In the genomic region with DNA sequence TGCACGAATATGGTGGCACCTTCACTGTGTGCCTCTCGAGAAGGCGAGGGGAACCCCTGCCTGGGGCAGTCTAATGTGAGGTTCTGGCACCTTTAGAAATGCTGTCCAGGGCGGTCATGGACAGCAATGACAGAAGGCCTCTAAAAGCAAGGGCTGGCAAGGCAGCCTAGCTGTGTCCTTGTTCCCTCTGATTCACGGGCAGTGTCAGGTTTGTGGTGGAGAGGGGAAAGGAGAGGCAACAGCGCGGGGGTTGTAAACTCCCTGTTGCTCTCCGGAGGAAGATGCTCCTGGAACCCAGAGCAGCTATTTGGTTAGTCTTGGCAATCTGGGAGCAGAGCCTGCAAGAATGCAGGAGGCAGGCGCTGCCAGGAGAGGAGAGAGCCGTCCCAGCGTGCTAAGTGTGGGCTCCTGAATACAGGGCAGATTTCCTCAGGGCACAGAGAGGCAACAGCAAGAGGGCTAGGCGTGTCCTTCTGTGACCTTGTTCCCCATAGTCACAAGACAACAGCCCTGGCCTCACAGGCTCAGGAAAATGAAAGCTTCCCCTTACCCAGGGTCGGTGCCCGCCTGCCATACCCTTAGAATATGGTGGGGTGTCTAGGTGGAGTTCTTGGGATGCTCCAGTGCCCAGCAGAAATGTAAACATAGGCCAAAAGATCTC, we compare ENCODE assay signal across 14 mouse cellular contexts. TPM values are rescaled to one million over a fixed set of nuclear protein-coding genes. Genes with fewer than 3 reads are reported as not detected.
A peak's percentile ranks its signal among the peaks of the same experiment; 100 is the strongest.
DNase-seq lines count a peak whose midpoint lies in the region; ATAC-seq and TF ChIP-seq lines count a peak whose summit lies in the region.
"Had no signal": no experiment of that assay in that cellular context is flagged by ENCODE, and none has a peak within 500 bp of the region (broad histone marks: within the 10 kb centered on the region; RNA-seq: fewer than 3 reads in every experiment).

No protein-coding gene starts in this region.

- TF ChIP-seq POLR2A in bone marrow macrophage, adult 2 months (IDR thresholded peaks at IDR 0.05; ENCODE audit: borderline replicate concordance, low read depth, low read length): no peak

- DNase-seq in forebrain, embryonic 10.5 days (ENCODE audit: extremely low spot score, low spot score): no peak
- no peak for DNase-seq in forebrain, embryonic 11.5 days (ENCODE audit: low spot score)
- no peak for DNase-seq in liver, embryonic 11.5 days (ENCODE audit: low spot score)
- DNase-seq in midbrain, embryonic 11.5 days (ENCODE audit: low spot score, missing footprints): no peak
- DNase-seq: heart, adult 11 months; spleen, adult 18-20 months; thymus, postnatal 14 days had no signal

- H3K36me3 ChIP-seq in forebrain, embryonic 10.5 days (replicated peaks): no peaks in the 10 kb centered on the region
- no peaks in the 10 kb centered on the region for H3K36me3 ChIP-seq in forebrain, embryonic 11.5 days (ENCODE audit: control insufficient read depth, insufficient read depth, low read length)
- no peaks in the 10 kb centered on the region for H3K36me3 ChIP-seq in liver, embryonic 12.5 days
- no peaks in the 10 kb centered on the region for H3K36me3 ChIP-seq in liver, embryonic 11.5 days (ENCODE audit: control insufficient read depth, insufficient read depth, low read length)
- H3K36me3 ChIP-seq in macrophage (ENCODE audit: inconsistent target): no peaks in the 10 kb centered on the region
- H3K36me3 ChIP-seq in midbrain, embryonic 15.5 days (replicated peaks): no peaks in the 10 kb centered on the region
- no peaks in the 10 kb centered on the region for H3K36me3 ChIP-seq in midbrain, embryonic 11.5 days (ENCODE audit: control insufficient read depth, insufficient read depth, low read length)
- H3K36me3 ChIP-seq: forebrain, embryonic 12.5 days; G1E; hindbrain, embryonic 15.5 days had no signal

- H3K27me3 ChIP-seq in forebrain, embryonic 10.5 days (ENCODE audit: poor library complexity, severe bottlenecking): 0 out of 2 replicates have a peak, but pooled peaks cover 3% of the 10 kb centered on the region
- no peaks in the 10 kb centered on the region for H3K27me3 ChIP-seq in forebrain, embryonic 11.5 days (ENCODE audit: control insufficient read depth, insufficient read depth, low read length)
- H3K27me3 ChIP-seq in liver, embryonic 12.5 days (replicated peaks): peaks cover 20% of the 10 kb centered on the region
- H3K27me3 ChIP-seq in liver, embryonic 11.5 days (replicated peaks; ENCODE audit: control insufficient read depth, insufficient read depth, low read length): 0 out of 2 replicates have a peak, but pooled peaks cover 2% of the 10 kb centered on the region
- no peaks in the 10 kb centered on the region for H3K27me3 ChIP-seq in midbrain, embryonic 15.5 days (replicated peaks)
- H3K27me3 ChIP-seq in midbrain, embryonic 11.5 days (ENCODE audit: control insufficient read depth, insufficient read depth, low read length): no peaks in the 10 kb centered on the region
- H3K27me3 ChIP-seq: forebrain, embryonic 12.5 days; hindbrain, embryonic 15.5 days had no signal

- H3K9ac ChIP-seq in forebrain, embryonic 11.5 days (ENCODE audit: low read length): no peak overlapping the region
- no peak overlapping the region for H3K9ac ChIP-seq in liver, embryonic 12.5 days
- no peak overlapping the region for H3K9ac ChIP-seq in liver, embryonic 11.5 days (ENCODE audit: low read depth, low read length)
- no peak overlapping the region for H3K9ac ChIP-seq in midbrain, embryonic 15.5 days
- no peak overlapping the region for H3K9ac ChIP-seq in midbrain, embryonic 11.5 days (ENCODE audit: low read length)
- H3K9ac ChIP-seq: forebrain, embryonic 12.5 days; hindbrain, embryonic 15.5 days had no signal

- H3K9me3 ChIP-seq in forebrain, embryonic 10.5 days: no peaks in the 10 kb centered on the region
- H3K9me3 ChIP-seq in forebrain, embryonic 11.5 days (ENCODE audit: control insufficient read depth, low read length): no peaks in the 10 kb centered on the region
- H3K9me3 ChIP-seq in liver, embryonic 12.5 days (replicated peaks): no peaks in the 10 kb centered on the region
- no peaks in the 10 kb centered on the region for H3K9me3 ChIP-seq in liver, embryonic 11.5 days (ENCODE audit: control insufficient read depth, low read length)
- H3K9me3 ChIP-seq in midbrain, embryonic 15.5 days: no peaks in the 10 kb centered on the region
- no peaks in the 10 kb centered on the region for H3K9me3 ChIP-seq in midbrain, embryonic 11.5 days (ENCODE audit: control insufficient read depth, low read length)
- H3K9me3 ChIP-seq: forebrain, embryonic 12.5 days; G1E; hindbrain, embryonic 15.5 days had no signal

- TF ChIP-seq CTCF in bone marrow macrophage, adult 2 months (IDR thresholded peaks at IDR 0.05; ENCODE audit: low read depth, low read length): no peak

- H3K79me2 ChIP-seq in macrophage (ENCODE audit: inconsistent target): no peaks in the 10 kb centered on the region

- peaks cover 57% of the 10 kb centered on the region for H3K4me1 ChIP-seq in forebrain, embryonic 10.5 days
- H3K4me1 ChIP-seq in forebrain, embryonic 11.5 days (replicated peaks; ENCODE audit: control insufficient read depth, insufficient read depth, low read length): peaks cover 8% of the 10 kb centered on the region; the same call in 1 of the 2 replicates
- peaks cover 48% of the 10 kb centered on the region for H3K4me1 ChIP-seq in liver, embryonic 12.5 days
- peaks cover 37% of the 10 kb centered on the region for H3K4me1 ChIP-seq in liver, embryonic 11.5 days (replicated peaks; ENCODE audit: control insufficient read depth, insufficient read depth, low read length)
- H3K4me1 ChIP-seq in bone marrow macrophage, adult 2 months (ENCODE audit: control insufficient read depth, insufficient read depth, low read length): peaks cover 31% of the 10 kb centered on the region
- no peaks in the 10 kb centered on the region for H3K4me1 ChIP-seq in midbrain, embryonic 15.5 days
- H3K4me1 ChIP-seq in midbrain, embryonic 11.5 days (ENCODE audit: control insufficient read depth, insufficient read depth, low read length): peaks cover 21% of the 10 kb centered on the region

- H3K4me2 ChIP-seq in forebrain, embryonic 11.5 days (ENCODE audit: low read depth, low read length, severe bottlenecking): no peak overlapping the region
- peak overlapping the region; percentile 66 for H3K4me2 ChIP-seq in liver, embryonic 12.5 days
- H3K4me2 ChIP-seq in liver, embryonic 11.5 days: no peak overlapping the region; the same call in 1 of the 2 replicates
- H3K4me2 ChIP-seq in midbrain, embryonic 15.5 days: no peak overlapping the region
- no peak overlapping the region for H3K4me2 ChIP-seq in midbrain, embryonic 11.5 days
- H3K4me2 ChIP-seq: forebrain, embryonic 12.5 days; hindbrain, embryonic 15.5 days had no signal

- 71% methylated on average over 14 of the region's 14 CpGs for WGBS in forebrain, embryonic 10.5 days
- WGBS in forebrain, embryonic 11.5 days: 75% methylated on average over 14 of the region's 14 CpGs
- WGBS in liver, embryonic 12.5 days (ENCODE audit: insufficient replicate concordance): 63% methylated on average over 14 of the region's 14 CpGs
- 69% methylated on average over 14 of the region's 14 CpGs for WGBS in liver, embryonic 11.5 days
- WGBS in macrophage (ENCODE audit: missing documents): 70% methylated on average over 14 of the region's 14 CpGs
- WGBS in midbrain, embryonic 15.5 days: 77% methylated on average over 14 of the region's 14 CpGs
- 77% methylated on average over 14 of the region's 14 CpGs for WGBS in midbrain, embryonic 11.5 days

- H3K27ac ChIP-seq in forebrain, embryonic 10.5 days: peak overlapping the region; percentile 85
- H3K27ac ChIP-seq in forebrain, embryonic 11.5 days (ENCODE audit: low read depth, low read length): no peak overlapping the region
- peak overlapping the region; percentile 74 for H3K27ac ChIP-seq in liver, embryonic 12.5 days
- no peak overlapping the region for H3K27ac ChIP-seq in liver, embryonic 11.5 days (ENCODE audit: low read depth, low read length)
- H3K27ac ChIP-seq in bone marrow macrophage, adult 2 months (ENCODE audit: insufficient read depth, low read depth, low read length): peak overlapping the region; percentile 71
- peak overlapping the region; percentile 57 for H3K27ac ChIP-seq in macrophage
- no peak overlapping the region for H3K27ac ChIP-seq in midbrain, embryonic 15.5 days
- no peak overlapping the region for H3K27ac ChIP-seq in midbrain, embryonic 11.5 days (ENCODE audit: low read depth, low read length)
- H3K27ac ChIP-seq: forebrain, embryonic 12.5 days; hindbrain, embryonic 15.5 days had no signal

- no peak overlapping the region for H3K4me3 ChIP-seq in forebrain, embryonic 10.5 days
- no peak overlapping the region for H3K4me3 ChIP-seq in forebrain, embryonic 11.5 days (ENCODE audit: low read depth, low read length)
- no peak overlapping the region for H3K4me3 ChIP-seq in liver, embryonic 12.5 days
- no peak overlapping the region for H3K4me3 ChIP-seq in liver, embryonic 11.5 days (ENCODE audit: low read depth, low read length)
- no peak overlapping the region for H3K4me3 ChIP-seq in bone marrow macrophage, adult 2 months (ENCODE audit: insufficient read depth, low read length)
- no peak overlapping the region for H3K4me3 ChIP-seq in macrophage (ENCODE audit: inconsistent target)
- no peak overlapping the region for H3K4me3 ChIP-seq in midbrain, embryonic 15.5 days
- H3K4me3 ChIP-seq in midbrain, embryonic 11.5 days (ENCODE audit: low read depth, low read length): no peak overlapping the region
- H3K4me3 ChIP-seq: forebrain, embryonic 12.5 days; hindbrain, embryonic 15.5 days had no signal

- ATAC-seq in forebrain, embryonic 11.5 days (replicated peaks; ENCODE audit: low FRiP score): no peak
- ATAC-seq in liver, embryonic 12.5 days: peak; percentile 11; the same call in 1 of the 2 replicates
- no peak for ATAC-seq in liver, embryonic 11.5 days (replicated peaks; ENCODE audit: low FRiP score)
- ATAC-seq in midbrain, embryonic 15.5 days (replicated peaks): no peak
- ATAC-seq in midbrain, embryonic 11.5 days (ENCODE audit: low FRiP score): no peak

RNA-seq across cellular contexts. Expression of a gene that starts 25.3 kb away (rescaled TPM):
- polyA plus RNA-seq in forebrain, embryonic 10.5 days (2016; fragmentation: Nextera tagmentation; extraction: Ambion mirVana): 107 TPM in 2 replicates
- 78.5 and 88.6 TPM in 2 replicates for polyA plus RNA-seq in forebrain, embryonic 11.5 days (2014; fragmentation: Nextera tagmentation; extraction: Ambion mirVana)
- 21.1 and 21.9 TPM in 2 replicates for polyA plus RNA-seq in liver, embryonic 12.5 days (2016; fragmentation: Nextera tagmentation; extraction: Ambion mirVana)
- 26.0 and 29.5 TPM in 2 replicates for polyA plus RNA-seq in liver, embryonic 11.5 days (2014; fragmentation: Nextera tagmentation; extraction: Ambion mirVana)
- 18.3 and 20.9 TPM in 2 replicates for polyA plus RNA-seq in bone marrow macrophage, adult 2 months (2012; ENCODE audit: insufficient read depth, insufficient read length, missing spikeins)
- 100 to 1,000 TPM in 6 of 26 experiments, 10 to 100 TPM in 14, 1 to 10 TPM in 6; 5.0 to 155 (median 36.6) TPM for total RNA-seq in macrophage (2018; cell fraction: chromatin; rRNA removed)
- 100 to 1,000 TPM in 7 of 26 experiments, 10 to 100 TPM in 19; 17.2 to 237 (median 26.6) TPM for total RNA-seq in macrophage (2018; cell fraction: cytosol; rRNA removed)
- total RNA-seq in macrophage (2018; cell fraction: nucleus; rRNA removed): 100 to 1,000 TPM in 8 of 26 experiments, 10 to 100 TPM in 18; 15.6 to 179 (median 63.8) TPM
- polyA plus RNA-seq in macrophage (2018): 6.8 to 16.9 TPM (median 13.4 TPM) in 3 replicates
- 72.0 and 72.4 TPM in 2 replicates for polyA plus RNA-seq in midbrain, embryonic 15.5 days (2015; fragmentation: Nextera tagmentation; extraction: Ambion mirVana)
- polyA plus RNA-seq in midbrain, embryonic 11.5 days (2014; fragmentation: Nextera tagmentation; extraction: Ambion mirVana): 54.6 and 60.4 TPM in 2 replicates

Comparison
In these comparisons a context has a peak if more than half of its experiments do, and no peak if none do; other contexts are left out.
1. H3K27ac ChIP-seq: peak in forebrain, embryonic 10.5 days (single experiment), liver, embryonic 12.5 days (single experiment), bone marrow macrophage, adult 2 months (single experiment) and macrophage (single experiment); none in forebrain, embryonic 11.5 days (single experiment), liver, embryonic 11.5 days (single experiment), midbrain, embryonic 15.5 days (single experiment) and midbrain, embryonic 11.5 days (single experiment).